Mouse (Mus musculus): ENCODE data around the gene 2210408I21Rik. TPM values are rescaled to one million over a fixed set of nuclear protein-coding genes. Genes with fewer than 3 reads are reported as not detected.

The 2210408I21Rik gene
- polyA plus RNA-seq, 1 experiment from 2014 or later = 12.5 TPM

- no peak overlapping the region for H3K4me3 ChIP-seq (ENCODE audit: low read depth, low read length)
- 68% methylated on average over 3 of the region's 3 CpGs for WGBS
- H3K36me3 ChIP-seq (ENCODE audit: control insufficient read depth, insufficient read depth, low read length) = no peaks in the 10 kb centered on the region
- H3K9ac ChIP-seq (ENCODE audit: low read length) = no peak overlapping the region
- no peaks in the 10 kb centered on the region for H3K27me3 ChIP-seq (ENCODE audit: control insufficient read depth, insufficient read depth, low read length)
- H3K4me2 ChIP-seq = no peak overlapping the region
- DNase-seq (ENCODE audit: low spot score, missing footprints) (no peak), ATAC-seq (ENCODE audit: low FRiP score) (no peak)
- H3K27ac ChIP-seq (ENCODE audit: low read depth, low read length) = no peak overlapping the region
- no peaks in the 10 kb centered on the region for H3K4me1 ChIP-seq (ENCODE audit: control insufficient read depth, insufficient read depth, low read length)
- H3K9me3 ChIP-seq (ENCODE audit: control insufficient read depth, low read length) = no peaks in the 10 kb centered on the region
Observed at GRCm38 (mm10) chr13:77262715-77263338, 127.5 kb downstream of the 2210408I21Rik start.

- Histone ChIP-seq H3K4me1 (ENCODE audit: control insufficient read depth, insufficient read depth, low read length) (no peaks in the 10 kb centered on the region), H3K9me3 (ENCODE audit: control insufficient read depth, low read length) (no peaks in the 10 kb centered on the region), H3K36me3 (ENCODE audit: control insufficient read depth, insufficient read depth, low read length) (no peaks in the 10 kb centered on the region), H3K27ac (ENCODE audit: low read depth, low read length) (no peak overlapping the region), H3K27me3 (ENCODE audit: control insufficient read depth, insufficient read depth, low read length) (no peaks in the 10 kb centered on the region), H3K4me2 (no peak overlapping the region), H3K4me3 (ENCODE audit: low read depth, low read length) (no peak overlapping the region), H3K9ac (ENCODE audit: low read length) (no peak overlapping the region)
- peak; percentile 40; the same call in 1 of the 2 replicates for ATAC-seq (ENCODE audit: low FRiP score)
- whole genome bisulfite sequencing = 81% methylated on average over 7 of the region's 7 CpGs
- DNase-seq (ENCODE audit: low spot score, missing footprints) = no peak
Observed at GRCm38 (mm10) chr13:77263400-77264179, 128.2 kb downstream of the 2210408I21Rik start.

- no peak overlapping the region for H3K9ac ChIP-seq (ENCODE audit: low read length)
- no peak overlapping the region for H3K4me3 ChIP-seq (ENCODE audit: low read depth, low read length)
- no peak overlapping the region for H3K4me2 ChIP-seq
- H3K27me3 ChIP-seq (ENCODE audit: control insufficient read depth, insufficient read depth, low read length) = no peaks in the 10 kb centered on the region
- DNase-seq (ENCODE audit: low spot score, missing footprints) (no peak), ATAC-seq (ENCODE audit: low FRiP score) (no peak)
- H3K4me1 ChIP-seq (ENCODE audit: control insufficient read depth, insufficient read depth, low read length) = no peaks in the 10 kb centered on the region
- H3K9me3 ChIP-seq (ENCODE audit: control insufficient read depth, low read length) = no peaks in the 10 kb centered on the region
- no peaks in the 10 kb centered on the region for H3K36me3 ChIP-seq (ENCODE audit: control insufficient read depth, insufficient read depth, low read length)
- WGBS = 92% methylated on average over 1 of the region's 1 CpGs
- no peak overlapping the region for H3K27ac ChIP-seq (ENCODE audit: low read depth, low read length)
Observed at GRCm38 (mm10) chr13:77264481-77264880, 129.1 kb downstream of the 2210408I21Rik start.

- no peaks in the 10 kb centered on the region for H3K36me3 ChIP-seq (ENCODE audit: control insufficient read depth, insufficient read depth, low read length)
- H3K4me1 ChIP-seq (ENCODE audit: control insufficient read depth, insufficient read depth, low read length) = 0 out of 2 replicates have a peak, but pooled peaks cover 2% of the 10 kb centered on the region
- 81% methylated on average over 3 of the region's 3 CpGs for WGBS
- no peaks in the 10 kb centered on the region for H3K27me3 ChIP-seq (ENCODE audit: control insufficient read depth, insufficient read depth, low read length)
- DNase-seq (ENCODE audit: low spot score, missing footprints) = no peak
- no peak overlapping the region for H3K4me3 ChIP-seq (ENCODE audit: low read depth, low read length)
- H3K9me3 ChIP-seq (ENCODE audit: control insufficient read depth, low read length) = no peaks in the 10 kb centered on the region
- H3K4me2 ChIP-seq = no peak overlapping the region
- ATAC-seq (ENCODE audit: low FRiP score) = no peak
- no peak overlapping the region for H3K27ac ChIP-seq (ENCODE audit: low read depth, low read length)
- H3K9ac ChIP-seq (ENCODE audit: low read length) = no peak overlapping the region
Observed at GRCm38 (mm10) chr13:77275172-77275747, 139.9 kb downstream of the 2210408I21Rik start.

GRCm38 (mm10) chr13:77278659-77279413 lies 143.5 kb downstream of the 2210408I21Rik start:
- Histone ChIP-seq H3K4me3 (ENCODE audit: low read depth, low read length) (no peak overlapping the region), H3K4me2 (no peak overlapping the region), H3K36me3 (ENCODE audit: control insufficient read depth, insufficient read depth, low read length) (no peaks in the 10 kb centered on the region), H3K9ac (ENCODE audit: low read length) (no peak overlapping the region), H3K27ac (ENCODE audit: low read depth, low read length) (no peak overlapping the region), H3K27me3 (ENCODE audit: control insufficient read depth, insufficient read depth, low read length) (no peaks in the 10 kb centered on the region), H3K9me3 (ENCODE audit: control insufficient read depth, low read length) (no peaks in the 10 kb centered on the region), H3K4me1 (ENCODE audit: control insufficient read depth, insufficient read depth, low read length) (0 out of 2 replicates have a peak, but pooled peaks cover 2% of the 10 kb centered on the region)
- DNase-seq (ENCODE audit: low spot score, missing footprints) (no peak), ATAC-seq (ENCODE audit: low FRiP score) (peak; percentile 40; the same call in 1 of the 2 replicates)
- WGBS = 55% methylated on average over 7 of the region's 7 CpGs

- H3K27ac ChIP-seq (ENCODE audit: low read depth, low read length) = no peak overlapping the region
- H3K4me2 ChIP-seq = no peak overlapping the region
- DNase-seq (ENCODE audit: low spot score, missing footprints) (no peak), ATAC-seq (ENCODE audit: low FRiP score) (no peak)
- no peaks in the 10 kb centered on the region for H3K9me3 ChIP-seq (ENCODE audit: control insufficient read depth, low read length)
- no peaks in the 10 kb centered on the region for H3K36me3 ChIP-seq (ENCODE audit: control insufficient read depth, insufficient read depth, low read length)
- no peak overlapping the region for H3K4me3 ChIP-seq (ENCODE audit: low read depth, low read length)
- WGBS = 89% methylated on average over 3 of the region's 3 CpGs
- H3K9ac ChIP-seq (ENCODE audit: low read length) = no peak overlapping the region
- H3K4me1 ChIP-seq (ENCODE audit: control insufficient read depth, insufficient read depth, low read length) = no peaks in the 10 kb centered on the region
- H3K27me3 ChIP-seq (ENCODE audit: control insufficient read depth, insufficient read depth, low read length) = no peaks in the 10 kb centered on the region
Observed at GRCm38 (mm10) chr13:77295519-77295918, 160.2 kb downstream of the 2210408I21Rik start.

GRCm38 (mm10) chr13:77324101-77324500 lies 188.8 kb downstream of the 2210408I21Rik start:
- H3K4me1 ChIP-seq (ENCODE audit: control insufficient read depth, insufficient read depth, low read length) = no peaks in the 10 kb centered on the region
- H3K36me3 ChIP-seq (ENCODE audit: control insufficient read depth, insufficient read depth, low read length) = no peaks in the 10 kb centered on the region
- H3K4me3 ChIP-seq (ENCODE audit: low read depth, low read length) = no peak overlapping the region
- no peak overlapping the region for H3K9ac ChIP-seq (ENCODE audit: low read length)
- no peaks in the 10 kb centered on the region for H3K27me3 ChIP-seq (ENCODE audit: control insufficient read depth, insufficient read depth, low read length)
- no peaks in the 10 kb centered on the region for H3K9me3 ChIP-seq (ENCODE audit: control insufficient read depth, low read length)
- H3K4me2 ChIP-seq = no peak overlapping the region
- no peak overlapping the region for H3K27ac ChIP-seq (ENCODE audit: low read depth, low read length)
- no peak for DNase-seq (ENCODE audit: low spot score, missing footprints)
- no peak for ATAC-seq (ENCODE audit: low FRiP score)
- 87% methylated on average over 1 of the region's 1 CpGs for WGBS

GRCm38 (mm10) chr13:77326174-77326959 lies 191.0 kb downstream of the 2210408I21Rik start:
- Histone ChIP-seq H3K4me3 (ENCODE audit: low read depth, low read length) (no peak overlapping the region), H3K9me3 (ENCODE audit: control insufficient read depth, low read length) (no peaks in the 10 kb centered on the region), H3K36me3 (ENCODE audit: control insufficient read depth, insufficient read depth, low read length) (no peaks in the 10 kb centered on the region), H3K9ac (ENCODE audit: low read length) (no peak overlapping the region), H3K4me1 (ENCODE audit: control insufficient read depth, insufficient read depth, low read length) (no peaks in the 10 kb centered on the region), H3K27me3 (ENCODE audit: control insufficient read depth, insufficient read depth, low read length) (no peaks in the 10 kb centered on the region), H3K27ac (ENCODE audit: low read depth, low read length) (no peak overlapping the region), H3K4me2 (no peak overlapping the region)
- ATAC-seq (ENCODE audit: low FRiP score) (no peak), DNase-seq (ENCODE audit: low spot score, missing footprints) (no peak)
- WGBS = 84% methylated on average over 5 of the region's 5 CpGs
